Mouse (Mus musculus) hindbrain, postnatal 0 days (tissue): ENCODE measurements at regions not wholly inside any gene's neighbourhood (a gene's known extent, or its start where the extent isn't known, plus 50 kb on each side); places are given as distances from the start of the nearest gene placed in this dataset.

Experiments used
- ATAC-seq: fragments of 200-750 bp; cut with Nextera tagmentation; 2 replicates; pipeline ENCODE4 v1.8.0; 2017; ENCODE audit warnings: mild to moderate bottlenecking, moderate TSS enrichment, moderate library complexity
- DNase-seq: peaks from one replicate; pipeline ENCODE4 v3.0.0-alpha.2; 2015; ENCODE audit warnings: low spot score
- H3K27ac ChIP-seq: fragments of 300-500 bp; sonication (generic); 2 replicates; pipeline ENCODE4 v1.5.1; 2014; ENCODE audit warnings: mild to moderate bottlenecking
- H3K27me3 ChIP-seq: fragments of 300-500 bp; sonication (generic); 2 replicates; pipeline ENCODE4 v1.6.1; 2014; ENCODE audit warnings: low read length, mixed read lengths; ENCODE audit not compliant: insufficient read depth
- H3K36me3 ChIP-seq: fragments of 300-500 bp; sonication (generic); 2 replicates; pipeline ENCODE4 v1.6.1; 2014; ENCODE audit warnings: low read length, mixed read lengths; ENCODE audit not compliant: insufficient read depth
- H3K4me1 ChIP-seq: fragments of 300-500 bp; sonication (generic); 2 replicates; pipeline ENCODE4 v1.6.1; 2014; ENCODE audit warnings: antibody characterized with exemption, low read length, mixed read lengths; ENCODE audit not compliant: insufficient read depth
- H3K4me2 ChIP-seq: fragments of 300-500 bp; sonication (generic); 2 replicates; pipeline ENCODE4 v1.6.1; 2014; ENCODE audit warnings: low read depth, mild to moderate bottlenecking, low read length, moderate library complexity, mixed read lengths
- H3K4me3 ChIP-seq: fragments of 300-500 bp; sonication (generic); 2 replicates; pipeline ENCODE4 v1.5.1; 2014; ENCODE audit warnings: low read length
- H3K9ac ChIP-seq: fragments of 300-500 bp; sonication (generic); replicated peaks from 2 replicates; pipeline ENCODE4 v1.6.1; 2014; ENCODE audit warnings: mild to moderate bottlenecking, low read length, moderate library complexity, mixed read lengths
- H3K9me3 ChIP-seq: fragments of 300-500 bp; sonication (generic); 2 replicates; pipeline ENCODE4 v1.6.1; 2016; ENCODE audit warnings: low read length, mixed read lengths
- CTCF ChIP-seq: IDR thresholded peaks from 2 replicates; pipeline ENCODE4 v1.5.1; 2016; ENCODE audit warnings: antibody characterized with exemption, control low read depth, low read depth
- WGBS: fragments of 180-500 bp; shearing (Covaris S2); extraction: QIAGEN DNeasy Blood & Tissue Kit; methylation state at CpG from one replicate; pipeline ENCODE4 v1.1.7; 2014; 5-methylcytosine and 5-hydroxymethylcytosine counted together

DNA sequence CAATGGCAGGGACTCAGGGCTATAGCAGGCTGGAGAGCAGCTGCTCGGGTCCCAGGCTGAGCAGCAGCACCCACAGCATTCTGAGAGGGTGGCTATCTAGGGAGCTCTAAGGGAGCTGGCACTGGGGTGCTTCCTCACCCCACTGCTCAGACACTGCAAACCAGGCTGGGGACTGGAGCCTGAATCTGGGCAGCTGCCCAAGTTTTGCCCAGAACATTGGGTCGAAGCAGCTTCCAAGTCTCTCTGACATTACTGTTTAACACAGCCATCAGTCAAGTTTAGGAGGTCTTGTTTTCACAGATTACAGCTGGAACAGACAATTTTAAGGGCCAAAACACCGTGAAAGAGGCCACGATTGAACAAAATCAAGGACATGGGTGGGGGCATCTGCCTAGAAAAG lies 96.1 kb upstream of the Tcerg1l start:
- no peak overlapping the region for H3K4me2 ChIP-seq
- H3K9ac ChIP-seq, result no peak overlapping the region
- no peaks in the 10 kb centered on the region for H3K4me1 ChIP-seq
- no peak overlapping the region for H3K4me3 ChIP-seq
- WGBS, result 42% methylated on average over 4 of the region's 4 CpGs
- no peaks in the 10 kb centered on the region for H3K36me3 ChIP-seq
- TF ChIP-seq CTCF, result no peak
- DNase-seq (peak; percentile 53), ATAC-seq (no peak)
- no peak overlapping the region for H3K27ac ChIP-seq
- no peaks in the 10 kb centered on the region for H3K9me3 ChIP-seq
- no peaks in the 10 kb centered on the region for H3K27me3 ChIP-seq

DNA sequence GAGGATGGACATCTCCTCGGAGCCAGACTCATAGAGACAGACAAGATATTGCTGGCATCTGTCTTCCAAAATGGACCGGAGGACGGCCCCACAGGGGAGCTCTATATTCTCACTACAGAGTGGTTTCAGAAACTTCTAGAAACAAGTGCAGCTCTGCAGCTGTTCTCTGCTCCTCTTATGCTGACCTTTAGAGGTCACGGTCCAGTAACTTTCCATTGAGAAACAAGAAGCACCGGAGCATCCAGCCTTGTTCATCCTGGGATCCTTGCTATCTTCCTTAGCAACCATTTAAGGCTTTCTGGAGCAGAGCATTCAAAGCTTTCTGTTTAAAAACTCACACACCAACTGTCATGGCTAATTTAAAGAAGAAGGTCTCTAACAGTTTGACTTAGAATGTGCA lies 94.7 kb upstream of the Tcerg1l start:
- ATAC-seq (no peak), DNase-seq (no peak)
- H3K27me3 ChIP-seq, result no peaks in the 10 kb centered on the region
- WGBS, result 58% methylated on average over 5 of the region's 5 CpGs
- H3K4me1 ChIP-seq, result no peaks in the 10 kb centered on the region
- TF ChIP-seq CTCF, result no peak
- H3K9ac ChIP-seq, result no peak overlapping the region
- H3K27ac ChIP-seq, result no peak overlapping the region
- no peaks in the 10 kb centered on the region for H3K36me3 ChIP-seq
- H3K4me3 ChIP-seq, result no peak overlapping the region
- H3K9me3 ChIP-seq, result no peaks in the 10 kb centered on the region
- no peak overlapping the region for H3K4me2 ChIP-seq

DNA sequence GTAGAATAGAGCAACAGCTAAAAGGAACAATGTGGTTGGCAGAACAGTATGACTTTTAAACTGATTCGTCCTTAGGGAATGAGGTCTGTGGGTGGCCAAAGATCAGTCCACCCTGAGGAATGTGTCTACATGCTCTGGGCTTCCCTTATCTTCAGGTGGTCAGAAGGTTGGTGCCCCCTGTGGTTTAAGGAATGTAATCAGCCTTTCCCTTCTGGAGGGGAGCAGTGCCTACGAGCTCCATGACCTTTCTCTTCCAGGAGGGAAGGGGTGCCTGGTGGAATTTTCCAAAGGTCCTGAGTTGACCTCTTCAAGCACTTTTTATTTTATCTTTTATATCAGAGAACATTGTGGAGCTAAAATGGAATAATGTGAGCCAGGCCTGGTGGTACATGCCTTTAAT lies 91.9 kb upstream of the Tcerg1l start:
- no peak for TF ChIP-seq CTCF
- Histone ChIP-seq H3K36me3 (no peaks in the 10 kb centered on the region), H3K9ac (no peak overlapping the region), H3K4me3 (no peak overlapping the region), H3K27me3 (no peaks in the 10 kb centered on the region), H3K27ac (no peak overlapping the region), H3K9me3 (no peaks in the 10 kb centered on the region), H3K4me2 (no peak overlapping the region), H3K4me1 (no peaks in the 10 kb centered on the region)
- no peak for ATAC-seq
- DNase-seq, result no peak
- WGBS, result 64% methylated on average over 2 of the region's 2 CpGs

DNA sequence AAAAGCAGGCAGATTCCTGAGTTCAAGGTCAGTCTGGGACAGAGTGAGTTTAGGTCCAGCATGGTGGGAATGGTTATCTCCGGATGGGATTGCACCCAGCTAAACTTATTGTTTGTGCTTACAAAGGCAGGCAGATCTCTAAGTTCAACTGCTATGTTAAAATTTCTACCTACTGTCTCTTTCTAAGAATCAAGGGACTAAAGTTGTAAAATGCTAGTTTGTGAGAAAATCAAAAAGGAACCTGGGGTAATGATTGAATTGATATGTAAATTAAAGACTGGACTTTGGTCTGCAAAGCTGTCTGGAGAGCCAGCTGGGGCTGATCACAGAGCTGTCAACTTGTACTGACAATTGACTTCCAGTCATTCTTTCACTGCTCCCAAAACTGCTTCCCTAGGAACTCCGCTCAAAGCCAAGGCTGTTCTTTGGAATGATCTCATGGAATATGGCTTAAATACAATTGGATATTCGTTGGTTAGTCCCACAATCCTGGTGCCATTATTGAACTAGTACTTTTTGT lies 90.7 kb upstream of the Tcerg1l start:
- no peak for ATAC-seq
- TF ChIP-seq CTCF, result no peak

DNA sequence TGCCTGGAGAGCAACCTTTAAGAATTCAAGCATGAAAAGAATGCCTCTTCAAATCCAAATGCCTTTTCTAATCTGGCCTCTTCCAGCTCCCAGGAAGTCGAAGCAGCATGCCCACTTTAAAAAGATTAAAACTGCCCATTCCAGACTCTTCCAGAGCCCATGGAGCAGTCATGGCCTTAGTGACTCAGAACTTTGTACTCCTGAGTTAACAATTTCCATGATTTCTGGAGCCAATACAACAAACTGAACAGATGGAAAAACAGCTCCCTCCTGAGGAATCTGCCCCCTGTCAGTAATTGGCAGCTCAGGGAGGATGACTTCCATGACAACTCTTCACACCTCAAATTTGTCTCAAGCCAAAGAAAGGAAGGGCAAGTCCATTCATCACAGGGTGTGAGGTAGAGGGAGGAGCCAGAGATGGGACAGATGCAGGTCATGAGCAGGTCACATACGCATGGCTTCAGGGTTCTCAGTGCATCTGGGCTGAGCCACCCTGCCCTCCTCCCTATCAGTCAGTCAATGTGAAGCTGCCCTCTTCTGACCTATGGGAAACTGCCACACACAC lies 75.4 kb upstream of the Tcerg1l start:
- H3K4me2 ChIP-seq, result no peak overlapping the region
- 60% methylated on average over 2 of the region's 2 CpGs for WGBS
- no peaks in the 10 kb centered on the region for H3K9me3 ChIP-seq
- H3K4me1 ChIP-seq, result no peaks in the 10 kb centered on the region
- no peak overlapping the region for H3K4me3 ChIP-seq
- DNase-seq, result no peak
- H3K36me3 ChIP-seq, result no peaks in the 10 kb centered on the region
- H3K27me3 ChIP-seq, result no peaks in the 10 kb centered on the region
- TF ChIP-seq CTCF, result no peak
- no peak for ATAC-seq
- H3K9ac ChIP-seq, result no peak overlapping the region
- no peak overlapping the region for H3K27ac ChIP-seq

More for the DNA sequence above, 90.7 kb upstream of the Tcerg1l start:
- no peaks in the 10 kb centered on the region for H3K27me3 ChIP-seq
- no peak overlapping the region for H3K4me3 ChIP-seq
- no peak overlapping the region for H3K27ac ChIP-seq
- no peaks in the 10 kb centered on the region for H3K9me3 ChIP-seq
- DNase-seq, result no peak
- 74% methylated on average over 3 of the region's 3 CpGs for WGBS
- H3K4me1 ChIP-seq, result no peaks in the 10 kb centered on the region
- no peak overlapping the region for H3K4me2 ChIP-seq
- H3K9ac ChIP-seq, result no peak overlapping the region
- no peaks in the 10 kb centered on the region for H3K36me3 ChIP-seq

DNA sequence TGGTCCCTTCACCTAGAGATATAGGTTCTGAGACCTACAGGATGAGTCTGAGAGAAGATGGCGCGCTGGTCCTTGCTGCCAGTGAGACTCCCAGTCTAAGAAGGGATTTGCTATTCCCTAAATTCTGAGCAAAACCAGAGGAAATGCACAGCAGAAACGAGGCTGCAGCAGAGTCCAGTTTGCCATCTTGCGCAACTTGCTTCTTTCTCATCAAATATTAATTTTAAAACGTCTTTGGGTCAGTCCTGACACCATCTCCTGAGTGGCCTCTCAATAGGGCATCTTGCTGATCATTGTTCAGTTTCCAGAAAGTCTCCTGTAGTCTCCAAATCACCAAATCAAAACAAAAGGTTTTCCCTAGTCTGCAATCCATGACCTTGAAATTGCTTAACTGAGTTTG lies 74.8 kb upstream of the Tcerg1l start:
- no peak for TF ChIP-seq CTCF
- ATAC-seq (no peak), DNase-seq (no peak)
- H3K4me2 ChIP-seq, result no peak overlapping the region
- H3K27ac ChIP-seq, result no peak overlapping the region
- H3K27me3 ChIP-seq, result no peaks in the 10 kb centered on the region
- H3K36me3 ChIP-seq, result no peaks in the 10 kb centered on the region
- no peaks in the 10 kb centered on the region for H3K4me1 ChIP-seq
- H3K9ac ChIP-seq, result no peak overlapping the region
- H3K4me3 ChIP-seq, result no peak overlapping the region
- H3K9me3 ChIP-seq, result no peaks in the 10 kb centered on the region
- WGBS, result 77% methylated on average over 5 of the region's 5 CpGs

DNA sequence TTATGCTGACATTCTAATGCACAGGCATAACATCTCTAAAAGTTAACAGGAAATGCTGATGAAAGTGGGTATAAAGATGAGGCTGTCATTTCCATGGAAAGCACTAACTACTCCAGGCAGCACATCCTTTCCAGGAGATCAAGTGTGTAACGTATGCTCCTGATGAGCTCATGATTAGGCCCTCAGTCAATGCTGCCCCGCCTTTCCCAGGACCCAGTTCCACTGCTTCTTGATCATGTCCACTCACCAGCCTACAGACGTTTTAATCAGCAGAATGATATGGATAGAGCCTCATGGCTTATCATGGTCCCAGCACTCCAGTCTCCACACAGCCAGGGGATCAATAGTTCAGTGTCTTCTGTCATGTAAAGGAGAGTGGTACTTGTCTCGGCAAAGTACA lies 71.7 kb upstream of the Tcerg1l start:
- ATAC-seq, result no peak
- no peaks in the 10 kb centered on the region for H3K4me1 ChIP-seq
- no peak overlapping the region for H3K27ac ChIP-seq
- WGBS, result 85% methylated on average over 4 of the region's 4 CpGs
- H3K4me3 ChIP-seq, result no peak overlapping the region
- DNase-seq, result no peak
- no peaks in the 10 kb centered on the region for H3K27me3 ChIP-seq
- no peaks in the 10 kb centered on the region for H3K36me3 ChIP-seq
- H3K9ac ChIP-seq, result no peak overlapping the region
- no peak overlapping the region for H3K4me2 ChIP-seq
- TF ChIP-seq CTCF, result no peak
- H3K9me3 ChIP-seq, result no peaks in the 10 kb centered on the region
